Comparison of ENCODE assay signal across 22 mouse cellular contexts in the genomic region with DNA sequence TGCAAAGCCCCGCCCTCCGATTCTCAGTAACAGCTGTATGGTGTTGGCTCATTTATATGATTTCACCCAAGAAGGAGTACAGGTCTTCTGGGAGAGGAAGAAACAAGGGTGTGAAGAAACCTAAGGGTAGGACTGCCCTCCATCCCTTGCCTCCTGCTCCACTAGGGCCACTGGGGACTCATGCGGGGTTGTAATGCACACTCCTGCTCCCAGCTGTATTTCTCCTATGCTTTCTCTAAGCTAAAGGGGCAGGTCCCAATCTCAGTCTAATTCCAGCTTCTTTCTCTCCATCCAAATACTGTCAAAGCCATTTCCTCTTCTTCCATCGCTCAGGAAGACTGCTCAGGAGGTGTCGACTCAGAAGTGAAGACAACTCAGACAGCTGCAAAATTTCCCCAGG.
DNase-seq lines count a peak whose midpoint lies in the region; ATAC-seq lines count a peak whose summit lies in the region.
"Had no signal": no experiment of that assay in that cellular context is flagged by ENCODE, and none has a peak within 500 bp of the region (broad histone marks: within the 10 kb centered on the region; RNA-seq: fewer than 3 reads in every experiment).

No protein-coding gene starts in this region.

- no peak overlapping the region for H3K4me2 ChIP-seq in heart, embryonic 11.5 days
- H3K4me2 ChIP-seq in heart, embryonic 16.5 days (ENCODE audit: low read depth, low read length), result no peak overlapping the region
- H3K4me2 ChIP-seq in kidney, embryonic 14.5 days (replicated peaks; ENCODE audit: low read depth, low read length), result no peak overlapping the region
- H3K4me2 ChIP-seq: embryonic facial prominence, embryonic 12.5 days; forebrain, embryonic 15.5 days; hindbrain, embryonic 12.5 days; intestine, embryonic 15.5 days; kidney, embryonic 15.5 days had no signal

- H3K9me3 ChIP-seq in heart, embryonic 11.5 days (replicated peaks; ENCODE audit: control insufficient read depth, low read length), result no peaks in the 10 kb centered on the region
- H3K9me3 ChIP-seq in heart, embryonic 16.5 days (replicated peaks; ENCODE audit: control insufficient read depth, low read length), result no peaks in the 10 kb centered on the region
- H3K9me3 ChIP-seq in kidney, embryonic 14.5 days (ENCODE audit: control insufficient read depth, low read length), result no peaks in the 10 kb centered on the region
- H3K9me3 ChIP-seq: embryonic facial prominence, embryonic 12.5 days; forebrain, embryonic 15.5 days; G1E; hindbrain, embryonic 12.5 days; intestine, embryonic 15.5 days; kidney, embryonic 15.5 days had no signal

- H3K9ac ChIP-seq in heart, embryonic 11.5 days (ENCODE audit: low read depth, low read length), result no peak overlapping the region
- H3K9ac ChIP-seq in heart, embryonic 16.5 days (ENCODE audit: low read length), result no peak overlapping the region
- H3K9ac ChIP-seq in kidney, embryonic 14.5 days (ENCODE audit: low read depth, low read length), result no peak overlapping the region
- H3K9ac ChIP-seq: embryonic facial prominence, embryonic 12.5 days; forebrain, embryonic 15.5 days; hindbrain, embryonic 12.5 days; intestine, embryonic 15.5 days; kidney, embryonic 15.5 days had no signal

- H3K4me1 ChIP-seq in heart, embryonic 11.5 days (ENCODE audit: control insufficient read depth, insufficient read depth, low read length), result no peaks in the 10 kb centered on the region
- no peaks in the 10 kb centered on the region for H3K4me1 ChIP-seq in heart, embryonic 16.5 days (ENCODE audit: control insufficient read depth, insufficient read depth, low read length)
- H3K4me1 ChIP-seq in kidney, embryonic 14.5 days (ENCODE audit: control insufficient read depth, insufficient read depth, low read length), result no peaks in the 10 kb centered on the region
- H3K4me1 ChIP-seq: embryonic facial prominence, embryonic 12.5 days; forebrain, embryonic 15.5 days; hindbrain, embryonic 12.5 days; intestine, embryonic 15.5 days; kidney, embryonic 15.5 days had no signal

- DNase-seq in frontal cortex, postnatal 25 days (ENCODE audit: low spot score in 2 of 2), result no peak
- DNase-seq in heart, adult 8-10 months (ENCODE audit: low spot score), result peak; percentile 19
- DNase-seq in cerebellum, adult 18-20 months, result no peak
- DNase-seq: adrenal gland, adult 8-10 months; adrenal gland, postnatal 36 days; B cell, adult 2 months; cerebellum, adult 11 months; cerebellum, adult 9-10 months; cerebellum, postnatal 25 days; gastrocnemius, postnatal 25 days; kidney, adult 18-20 months had no signal

- H3K4me3 ChIP-seq in heart, embryonic 11.5 days (ENCODE audit: low read depth, low read length), result no peak overlapping the region
- no peak overlapping the region for H3K4me3 ChIP-seq in heart, embryonic 16.5 days (ENCODE audit: low read length)
- no peak overlapping the region for H3K4me3 ChIP-seq in kidney, embryonic 14.5 days (ENCODE audit: low read length)
- H3K4me3 ChIP-seq: embryonic facial prominence, embryonic 12.5 days; forebrain, embryonic 15.5 days; hindbrain, embryonic 12.5 days; intestine, embryonic 15.5 days; kidney, embryonic 15.5 days had no signal

- ATAC-seq in frontal cortex, adult (ENCODE audit: low TSS enrichment), result peak; percentile 63
- ATAC-seq in heart, embryonic 11.5 days (replicated peaks; ENCODE audit: insufficient number of reproducible peaks, low FRiP score, low TSS enrichment), result no peak
- peak; percentile 41; the same call in 1 of the 2 replicates for ATAC-seq in heart, embryonic 16.5 days (replicated peaks; ENCODE audit: extremely low read depth, insufficient read depth, low FRiP score)
- no peak for ATAC-seq in kidney, embryonic 14.5 days (ENCODE audit: low FRiP score, low TSS enrichment)
- ATAC-seq: CD4-positive, CD25-positive, alpha-beta regulatory T cell, adult 4 months; forebrain, embryonic 15.5 days; intestine, embryonic 15.5 days had no signal

- no peaks in the 10 kb centered on the region for H3K27me3 ChIP-seq in heart, embryonic 11.5 days (ENCODE audit: control insufficient read depth, insufficient read depth, low read length)
- H3K27me3 ChIP-seq in heart, embryonic 16.5 days (ENCODE audit: control insufficient read depth, insufficient read depth, low read length), result no peaks in the 10 kb centered on the region
- H3K27me3 ChIP-seq in kidney, embryonic 14.5 days (ENCODE audit: control insufficient read depth, insufficient read depth, low read length), result no peaks in the 10 kb centered on the region
- H3K27me3 ChIP-seq: embryonic facial prominence, embryonic 12.5 days; forebrain, embryonic 15.5 days; hindbrain, embryonic 12.5 days; intestine, embryonic 15.5 days; kidney, embryonic 15.5 days had no signal

- WGBS in heart, embryonic 11.5 days (ENCODE audit: insufficient replicate concordance), result 67% methylated on average over 5 of the region's 5 CpGs
- 56% methylated on average over 5 of the region's 5 CpGs for WGBS in heart, embryonic 16.5 days
- WGBS in kidney, embryonic 14.5 days, result 72% methylated on average over 5 of the region's 5 CpGs

- H3K27ac ChIP-seq in heart, embryonic 11.5 days (ENCODE audit: low read depth, low read length), result no peak overlapping the region
- no peak overlapping the region for H3K27ac ChIP-seq in heart, embryonic 16.5 days (ENCODE audit: low read length)
- no peak overlapping the region for H3K27ac ChIP-seq in kidney, embryonic 14.5 days (ENCODE audit: low read depth, low read length)
- H3K27ac ChIP-seq: embryonic facial prominence, embryonic 12.5 days; forebrain, embryonic 15.5 days; hindbrain, embryonic 12.5 days; intestine, embryonic 15.5 days; kidney, embryonic 15.5 days had no signal

- H3K36me3 ChIP-seq in heart, embryonic 11.5 days (ENCODE audit: control insufficient read depth, insufficient read depth, low read length), result no peaks in the 10 kb centered on the region
- no peaks in the 10 kb centered on the region for H3K36me3 ChIP-seq in heart, embryonic 16.5 days (ENCODE audit: control insufficient read depth, insufficient read depth)
- H3K36me3 ChIP-seq in kidney, embryonic 14.5 days (ENCODE audit: control insufficient read depth, insufficient read depth, low read length), result no peaks in the 10 kb centered on the region
- H3K36me3 ChIP-seq: embryonic facial prominence, embryonic 12.5 days; forebrain, embryonic 15.5 days; G1E; hindbrain, embryonic 12.5 days; intestine, embryonic 15.5 days; kidney, embryonic 15.5 days had no signal

Comparison
In these comparisons a context has a peak if more than half of its experiments do, and no peak if none do; other contexts are left out.
1. ATAC-seq: peak in frontal cortex, adult (single experiment) and heart, embryonic 16.5 days (single experiment); none in heart, embryonic 11.5 days (single experiment) and kidney, embryonic 14.5 days (single experiment).